Mouse (Mus musculus): ENCODE data around the gene Cacna2d4.
"Not testable (repeated sequence)": the region's sequence is repeated elsewhere in the genome, so short reads cannot be mapped to it uniquely, and the experiment has no call there.

The Cacna2d4 gene

DNA sequence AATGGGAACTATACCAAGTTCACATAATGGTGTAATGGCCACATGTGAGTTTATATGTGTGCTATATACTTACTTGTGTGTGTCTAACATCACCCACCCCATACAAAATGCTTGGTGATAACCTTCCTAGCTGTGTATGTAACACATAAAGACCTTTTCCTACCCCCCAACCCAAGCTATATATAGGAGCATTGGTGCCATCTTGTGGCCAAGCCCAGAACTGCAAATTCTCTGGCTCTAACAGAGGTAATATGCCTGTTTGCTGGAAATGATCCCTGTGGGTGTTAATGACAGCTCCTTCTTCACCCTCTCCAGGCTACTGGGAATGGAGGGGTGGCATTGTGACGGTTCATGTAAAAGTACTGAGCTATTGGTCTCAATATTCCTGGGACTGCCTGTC lies 111.9 kb downstream of the Cacna2d4 start:
- DNase-seq = peak; percentile 86

DNA sequence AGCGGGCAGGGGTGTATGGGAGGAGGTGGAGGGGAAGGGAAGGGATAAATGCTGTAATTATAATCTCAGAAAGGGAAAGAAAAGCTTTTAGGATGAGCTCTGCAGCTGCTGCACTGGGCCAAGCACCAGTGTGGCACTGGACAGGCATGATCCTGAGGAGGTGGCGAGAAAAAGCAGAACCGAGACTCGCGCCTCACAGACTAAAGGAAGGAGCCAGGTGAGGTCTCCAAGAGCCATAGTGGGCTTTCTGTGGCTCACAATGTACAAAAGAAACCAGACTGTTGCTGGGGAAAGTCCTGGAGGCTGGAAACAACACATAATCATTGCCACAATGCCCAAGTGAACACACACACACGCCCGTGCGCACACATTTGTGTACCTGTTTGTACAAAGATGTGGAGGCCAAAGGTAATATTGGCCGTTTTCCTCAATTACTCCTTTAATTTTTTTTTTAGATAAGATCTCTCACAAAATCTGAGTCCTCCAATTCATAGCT lies 114.4 kb downstream of the Cacna2d4 start:
- DNase-seq = no peak

DNA sequence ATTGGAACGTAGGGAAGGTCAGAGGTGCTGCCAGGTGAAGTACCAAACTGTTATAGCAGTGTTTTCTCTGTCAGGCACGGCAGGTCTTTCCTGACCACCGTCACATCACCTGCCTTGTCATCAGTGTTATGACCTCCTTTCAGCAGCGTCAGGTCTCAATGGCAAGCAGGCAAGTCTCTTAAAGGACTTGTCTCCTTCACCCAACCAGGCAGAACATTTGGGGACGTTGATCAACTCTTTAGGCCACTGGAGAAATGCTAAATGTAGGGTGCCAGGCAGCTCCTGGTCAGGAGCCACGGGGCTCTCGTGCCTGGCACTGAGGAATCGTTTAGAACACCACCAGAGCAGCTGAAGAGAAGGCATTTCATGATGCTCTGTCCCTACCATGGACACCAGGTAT lies 115.3 kb downstream of the Cacna2d4 start:
- DNase-seq = no peak

DNA sequence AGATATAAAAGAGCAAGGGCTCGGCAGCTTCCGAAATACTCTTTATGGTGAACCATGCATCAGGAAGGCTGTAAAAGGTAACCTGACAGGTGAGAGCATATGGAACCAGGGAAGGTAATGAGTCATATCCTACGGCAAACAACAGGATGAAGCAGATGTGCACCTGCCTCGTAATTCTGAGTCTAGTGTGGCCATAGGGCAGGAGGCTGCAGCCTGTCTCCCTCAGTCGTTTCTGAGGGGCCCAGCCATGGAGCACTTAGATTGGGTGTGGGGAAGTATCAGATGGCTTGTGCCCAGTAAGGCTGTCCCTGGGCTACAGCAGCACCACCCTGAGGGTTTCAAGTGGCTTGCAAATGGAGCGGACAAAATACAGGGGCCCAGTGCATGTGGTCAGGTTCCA lies 116.2 kb downstream of the Cacna2d4 start:
- DNase-seq = no peak

DNA sequence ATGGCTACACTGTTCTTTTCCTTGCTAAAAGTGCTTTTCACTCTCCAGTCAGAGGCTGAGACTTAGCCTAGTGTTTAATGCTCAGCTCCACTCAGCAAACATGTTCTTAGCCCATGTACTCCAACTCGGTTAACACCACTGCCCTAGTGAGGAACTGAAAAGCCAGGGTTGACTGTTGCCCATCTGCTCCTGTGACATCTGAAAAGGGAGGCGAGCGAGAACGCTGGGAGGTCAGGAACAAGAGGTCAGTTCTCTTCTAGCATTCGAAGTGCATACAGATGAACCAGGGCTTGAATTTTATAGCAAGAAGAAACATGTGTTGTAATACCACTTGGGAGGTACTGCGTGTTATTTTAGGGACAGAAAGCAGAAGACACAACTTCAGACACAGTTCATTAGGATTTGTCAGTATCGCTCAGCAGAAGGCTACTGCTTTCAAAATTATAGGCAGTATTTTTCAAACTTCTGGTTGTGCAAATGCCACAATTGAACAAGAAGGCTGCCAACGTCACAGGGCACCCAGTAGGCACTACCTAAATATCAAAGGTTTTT lies 121.8 kb downstream of the Cacna2d4 start:
- DNase-seq = no peak

DNA sequence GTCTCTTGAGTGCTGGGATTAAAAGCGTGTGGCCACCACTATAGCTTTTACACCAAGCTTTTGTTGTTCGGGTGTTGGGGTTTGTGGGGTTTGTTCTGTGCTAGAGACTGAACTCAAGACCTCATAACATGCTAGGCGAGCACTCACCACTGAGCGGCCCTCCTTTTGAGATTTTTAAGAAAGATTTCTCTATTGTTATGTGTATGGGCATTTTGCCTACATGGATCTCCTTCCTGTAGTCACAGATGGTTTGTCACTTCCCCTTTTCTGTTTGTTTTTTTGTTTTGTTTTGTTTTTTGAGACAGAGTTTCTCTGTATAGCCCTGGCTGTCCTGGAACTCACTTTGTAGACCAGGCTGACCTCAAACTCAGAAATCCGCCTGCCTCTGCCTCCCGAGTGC lies 123.9 kb downstream of the Cacna2d4 start:
- DNase-seq = not testable (repeated sequence)

DNA sequence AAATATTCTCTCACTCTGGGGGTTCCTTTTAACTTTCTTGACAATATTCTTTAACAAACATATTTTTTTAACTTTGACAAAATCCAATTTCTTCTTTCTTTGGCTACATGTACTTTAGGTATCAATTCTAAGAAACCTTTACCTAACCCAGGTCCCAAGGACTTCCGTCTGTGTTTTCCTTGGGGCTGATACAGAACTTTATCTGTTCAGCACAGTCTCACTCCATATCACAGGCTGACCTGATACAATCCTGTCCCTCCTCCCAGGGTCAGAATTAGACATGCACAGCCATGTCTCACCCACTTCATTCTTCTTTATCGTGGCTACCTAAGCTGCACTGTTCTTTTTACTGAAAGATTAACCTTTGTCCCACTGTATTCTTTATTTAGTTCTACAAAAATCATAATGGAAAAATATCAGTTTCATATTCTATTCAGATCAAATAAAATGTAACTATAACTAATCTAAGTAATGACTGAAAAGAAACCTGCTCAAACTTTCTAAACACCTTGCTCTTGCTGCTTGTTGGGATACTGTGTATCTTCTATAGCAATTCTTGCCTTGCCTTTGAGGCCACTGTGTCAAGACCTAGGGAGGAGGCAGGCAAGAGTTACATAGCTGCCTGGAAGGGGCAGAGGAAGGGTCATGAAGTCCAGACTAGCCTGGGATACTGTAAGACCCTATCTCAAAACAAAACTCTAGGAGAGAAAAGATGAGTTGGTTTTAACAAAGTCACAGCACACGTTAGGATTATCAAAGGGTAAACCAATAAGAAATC lies 124.8 kb downstream of the Cacna2d4 start:
- DNase-seq = no peak

DNA sequence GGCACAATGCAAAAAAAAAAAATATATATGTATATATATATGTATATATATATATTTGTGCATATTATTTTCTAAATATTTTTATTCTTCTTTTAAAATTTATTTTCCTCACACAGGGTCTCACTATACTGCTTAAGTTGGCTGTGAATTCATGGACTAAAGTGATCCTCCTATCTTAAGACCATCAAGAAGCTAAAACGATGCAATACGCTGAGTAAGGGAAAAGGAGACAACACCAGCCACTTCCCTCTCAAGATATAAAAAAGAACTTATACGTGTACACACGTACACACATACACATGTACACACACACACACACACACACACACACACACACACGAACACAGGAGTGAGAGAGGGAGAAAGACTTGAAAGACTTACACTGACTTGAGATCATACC lies 127.3 kb downstream of the Cacna2d4 start:
- no peak for DNase-seq

DNA sequence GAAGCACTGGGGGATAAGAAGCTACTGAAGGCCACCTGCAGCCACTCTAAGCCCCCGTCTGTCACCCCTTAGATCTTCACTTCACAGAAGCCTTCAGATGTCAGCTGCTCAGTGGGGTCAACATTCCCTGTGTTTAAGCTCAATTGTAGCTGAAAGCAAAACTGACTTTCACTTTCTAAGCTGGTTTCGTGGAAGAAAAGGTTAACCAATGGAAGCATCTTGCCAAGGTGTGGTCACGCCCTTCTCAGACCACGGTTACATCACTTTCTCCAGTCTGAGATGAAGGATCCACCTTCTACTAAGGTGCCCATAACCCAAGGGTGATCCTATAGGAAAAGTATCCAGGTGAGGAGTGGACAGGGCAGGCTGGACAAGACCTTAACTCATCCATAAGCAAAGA lies 130.5 kb downstream of the Cacna2d4 start:
- DNase-seq = not testable (repeated sequence)

DNA sequence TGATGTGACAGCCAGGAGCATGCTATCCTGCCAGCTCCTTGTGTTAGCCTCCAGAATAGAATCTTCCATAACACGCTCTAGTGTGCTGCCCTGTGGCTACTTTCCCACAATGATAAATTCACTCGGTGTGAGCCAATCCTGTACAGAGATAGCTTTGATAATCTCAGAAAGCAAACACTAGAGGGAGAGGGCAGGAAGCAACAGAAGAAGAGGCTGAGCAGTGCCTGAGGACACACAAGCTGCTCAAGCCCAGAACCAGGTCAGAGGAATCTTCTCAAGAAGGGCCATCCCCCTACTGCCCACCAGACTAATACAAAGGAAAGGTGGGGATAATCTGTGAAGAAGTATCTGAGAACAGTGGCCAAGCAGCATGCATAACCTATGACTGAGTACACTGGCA lies 131.1 kb downstream of the Cacna2d4 start:
- no peak for DNase-seq

DNA sequence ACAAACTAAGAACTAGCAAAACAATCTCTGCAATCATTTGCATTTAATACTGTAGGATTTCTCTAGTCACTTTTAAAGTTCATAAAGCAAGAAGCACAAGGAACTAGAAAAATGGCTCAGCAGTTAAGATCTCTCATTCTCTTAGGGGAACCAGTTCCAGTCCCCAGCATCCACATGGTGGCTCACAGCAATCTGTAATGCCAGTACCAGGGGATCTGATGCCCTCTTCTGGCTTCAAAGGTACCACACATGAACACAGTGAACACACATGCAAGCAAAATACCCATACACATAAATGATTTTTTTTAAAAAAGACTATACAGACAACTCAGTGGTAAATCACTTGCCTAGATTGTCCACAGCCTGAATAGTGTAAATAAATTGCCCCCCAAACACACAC lies 135.3 kb downstream of the Cacna2d4 start:
- no peak for DNase-seq

DNA sequence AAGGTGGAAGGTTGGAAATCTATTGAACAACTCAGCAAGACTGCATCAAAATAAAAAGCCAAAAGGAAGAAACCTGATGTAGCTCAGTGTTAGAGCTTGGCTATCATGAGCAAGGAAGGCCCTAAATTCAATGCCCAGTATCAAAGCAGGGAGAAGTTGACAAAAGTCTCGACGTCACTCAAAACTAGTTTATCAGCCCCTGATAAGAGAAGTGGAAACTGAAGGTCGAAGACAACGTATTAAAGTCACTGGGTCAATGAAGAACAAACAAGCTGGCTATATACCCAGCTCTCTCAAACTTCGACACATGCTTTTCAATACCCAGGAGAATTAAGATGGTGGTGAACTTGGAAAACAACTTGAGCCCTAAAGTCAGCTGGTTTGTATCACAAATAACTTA lies 135.9 kb downstream of the Cacna2d4 start:
- no peak for DNase-seq

DNA sequence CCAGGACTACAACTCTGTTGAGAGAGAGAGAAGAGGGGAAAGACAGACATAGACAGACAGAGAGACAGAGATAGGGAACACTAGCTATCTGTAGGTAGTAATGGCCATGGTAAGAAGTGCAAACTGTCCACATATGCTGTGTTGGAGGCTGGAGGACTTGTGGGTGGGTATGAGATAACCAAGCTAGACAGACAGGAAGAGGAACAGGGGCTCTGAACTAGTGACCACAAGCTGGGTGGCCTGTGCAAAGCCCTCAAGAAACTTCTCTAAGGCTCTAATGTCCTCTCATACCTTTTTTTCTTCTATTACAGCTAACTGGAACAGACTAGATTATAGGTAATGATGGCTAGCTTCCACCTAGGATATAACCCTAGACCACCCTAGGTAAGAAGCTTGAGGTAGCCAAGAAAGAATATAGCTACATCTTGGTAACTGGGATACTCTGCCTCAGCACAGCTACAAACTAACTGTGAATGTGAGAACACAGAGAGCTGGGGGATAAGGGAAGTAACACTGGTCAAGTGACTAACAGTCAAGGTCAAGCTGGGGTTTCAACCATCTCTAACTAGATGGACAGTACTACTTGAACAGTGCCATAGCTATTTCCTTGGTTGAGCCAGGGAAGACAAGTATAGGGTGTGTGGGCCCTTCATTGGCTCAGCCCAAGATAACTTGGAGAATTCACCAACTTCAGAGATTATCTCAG lies 136.8 kb downstream of the Cacna2d4 start:
- DNase-seq = no peak

DNA sequence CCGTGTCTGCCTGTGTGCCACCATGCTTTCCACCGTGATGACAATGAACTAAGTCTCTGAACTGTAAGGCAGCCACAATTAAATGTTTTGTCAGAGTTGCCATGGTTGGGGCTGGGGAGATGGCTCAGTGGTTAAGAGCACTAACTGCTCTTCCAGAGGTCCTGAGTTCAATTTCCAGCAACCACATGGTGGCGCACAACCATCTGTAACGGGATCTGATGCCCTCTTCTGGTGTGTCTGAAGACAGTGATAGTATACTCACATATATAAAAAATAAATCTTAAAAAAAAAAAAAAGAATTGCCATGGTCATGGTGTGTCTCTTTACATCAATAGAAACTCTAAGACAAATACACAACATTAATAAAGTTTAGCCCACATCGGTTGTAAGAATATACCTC lies 138.7 kb downstream of the Cacna2d4 start:
- no peak for DNase-seq

DNA sequence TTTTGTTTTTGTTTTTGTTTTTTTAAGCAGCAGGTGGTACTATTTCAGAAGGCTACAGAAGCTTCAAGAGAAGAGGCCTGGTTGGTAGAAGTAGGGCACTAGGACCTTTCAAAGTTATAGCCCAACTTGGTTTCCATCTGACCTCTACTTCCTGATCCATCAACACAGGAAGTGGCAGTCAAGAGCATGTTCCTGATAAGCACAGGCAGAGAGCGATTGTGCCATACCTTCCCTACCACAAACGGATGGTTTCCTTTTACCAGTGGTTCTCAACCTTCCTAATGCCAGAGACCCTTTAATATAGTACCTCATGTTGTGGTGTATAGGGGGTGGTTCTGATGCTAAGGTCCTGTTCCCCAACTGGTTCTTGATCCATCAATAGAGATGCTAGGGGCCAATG lies 141.3 kb downstream of the Cacna2d4 start:
- no peak for DNase-seq

DNA sequence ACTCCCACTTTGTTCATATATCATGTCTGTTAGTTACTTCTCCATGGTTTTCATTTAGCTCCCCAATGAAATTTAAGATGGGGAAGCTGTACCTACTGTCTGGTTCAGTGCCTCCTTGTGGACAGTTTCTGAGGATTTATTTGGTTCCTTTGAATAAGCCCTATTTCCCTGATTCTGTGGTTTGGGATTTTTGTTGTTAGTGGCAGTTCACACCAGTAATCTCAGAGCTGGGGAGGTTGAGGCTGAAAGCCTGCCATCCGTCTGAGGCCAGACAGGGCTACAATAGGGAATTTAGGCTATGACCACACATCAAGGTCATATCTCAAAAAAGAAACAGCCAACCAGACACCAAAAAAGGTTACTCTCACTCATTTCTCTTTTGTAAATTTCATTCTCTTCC lies 142.3 kb downstream of the Cacna2d4 start:
- no peak for DNase-seq

DNA sequence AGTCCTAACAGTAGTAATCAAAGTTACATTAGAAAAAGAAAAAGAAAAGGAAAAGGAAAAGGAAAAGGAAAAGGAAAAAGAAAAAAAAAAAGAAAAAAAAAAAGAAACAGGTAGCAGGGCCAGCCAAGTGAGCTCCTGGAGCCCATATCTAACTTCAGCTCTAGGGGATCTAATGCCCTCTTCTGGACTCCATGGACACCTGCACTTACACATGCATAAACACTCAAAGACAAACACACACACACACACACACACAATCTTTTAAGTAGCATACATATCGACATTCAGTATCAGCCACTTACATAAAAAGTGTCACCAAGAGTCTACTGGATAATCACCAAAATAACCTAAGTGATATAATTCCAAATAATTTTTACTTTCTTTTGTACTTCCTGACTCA lies 149.3 kb downstream of the Cacna2d4 start:
- no peak for DNase-seq

DNA sequence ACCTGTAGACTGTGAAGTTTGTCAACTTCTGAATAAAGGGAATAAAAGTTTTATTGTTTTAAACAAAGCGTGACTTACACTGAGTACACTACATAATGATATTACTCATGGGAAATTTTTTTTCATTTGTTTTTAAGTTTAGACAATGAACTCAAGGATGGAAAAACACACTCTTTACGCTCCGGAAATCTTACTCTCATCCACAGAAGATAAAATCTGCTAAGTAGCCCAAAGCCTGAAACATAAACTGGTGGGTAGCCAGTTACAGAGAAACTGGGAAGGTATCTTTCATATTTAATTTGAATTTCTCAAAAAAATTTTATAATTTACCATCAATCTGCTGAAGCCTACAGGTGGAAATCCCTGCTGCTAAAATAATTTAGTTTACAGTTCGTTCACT lies 150.1 kb downstream of the Cacna2d4 start:
- no peak for DNase-seq

DNA sequence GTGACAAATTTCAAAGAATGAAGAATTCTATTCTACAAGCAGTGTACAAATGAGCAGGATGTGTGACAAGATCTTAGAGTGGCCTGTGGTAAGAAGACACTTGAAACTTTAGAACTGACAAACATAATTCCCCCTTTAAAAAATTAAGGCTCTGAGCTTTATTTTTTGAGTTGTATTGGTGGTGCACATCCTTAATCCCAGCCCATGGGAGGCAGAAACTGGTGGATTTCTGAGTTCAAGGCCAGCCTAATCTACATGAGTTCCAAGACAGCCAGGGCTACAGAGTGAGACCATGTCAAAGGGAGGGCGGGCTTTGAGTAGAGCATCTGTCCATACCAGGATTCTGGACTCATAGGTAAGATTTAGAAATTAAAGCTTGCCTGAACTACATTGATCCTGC lies 150.5 kb downstream of the Cacna2d4 start:
- no peak for DNase-seq

DNA sequence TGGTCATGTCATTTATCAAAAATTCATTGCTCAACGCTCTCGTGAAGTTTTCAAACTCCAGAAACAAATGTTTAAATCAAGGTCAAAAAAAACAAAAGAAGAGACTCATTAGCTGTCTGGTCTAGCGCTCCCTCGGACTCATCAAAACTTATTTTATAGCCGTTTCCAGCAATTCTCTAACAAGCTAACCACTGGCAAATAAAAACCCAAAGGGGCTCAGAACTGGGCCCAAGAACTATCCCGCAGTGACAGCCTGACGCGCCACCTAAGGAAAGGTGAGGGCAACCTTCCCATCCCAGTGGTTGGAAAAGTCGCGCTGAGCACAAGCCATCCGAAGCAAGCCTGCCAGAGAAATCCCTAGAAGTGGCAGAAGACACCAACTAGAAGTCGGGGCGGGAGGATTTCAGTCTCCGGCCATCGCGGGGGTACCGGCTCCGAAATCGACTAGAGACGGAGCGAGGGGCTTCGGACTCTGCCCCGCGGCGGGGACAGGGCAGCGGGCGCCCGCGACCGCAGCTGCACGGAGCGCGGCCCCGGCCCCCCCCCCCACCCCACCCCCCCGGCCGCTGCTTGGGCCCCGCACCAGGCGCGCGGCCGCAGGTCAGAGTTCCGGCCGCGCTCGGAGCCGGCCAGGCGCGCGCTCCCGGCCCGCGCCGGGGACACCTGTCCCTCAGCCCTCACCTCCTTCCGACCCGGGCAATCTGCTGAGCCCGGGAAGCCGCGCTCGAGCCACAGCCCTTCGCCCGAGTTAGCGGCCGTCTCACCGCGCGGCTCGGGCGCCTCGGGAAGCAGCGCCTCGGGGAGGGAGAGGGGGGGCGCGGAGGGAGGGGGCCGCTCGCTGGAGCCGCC lies 151.7 kb downstream of the Cacna2d4 start:
- peak; percentile 51 for DNase-seq

DNA sequence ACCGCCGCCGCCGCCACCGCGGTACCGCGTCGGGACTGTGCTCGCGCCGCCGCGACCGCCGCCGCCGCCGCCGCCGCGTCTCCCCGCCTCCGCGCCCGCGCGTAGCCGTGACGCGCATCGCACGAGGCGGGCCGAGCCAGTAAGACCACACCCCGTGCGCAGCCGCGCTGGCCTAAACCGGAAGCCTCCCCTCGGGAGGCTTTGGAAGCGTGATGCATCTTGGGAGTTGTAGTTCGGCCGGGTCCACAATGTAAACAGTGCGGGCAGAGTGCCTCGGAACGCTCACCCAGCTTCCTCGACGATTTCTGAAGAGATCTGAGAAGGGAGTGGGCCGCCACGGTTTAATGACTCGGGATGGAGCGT lies 152.3 kb downstream of the Cacna2d4 start:
- peak; percentile 98 for DNase-seq

DNA sequence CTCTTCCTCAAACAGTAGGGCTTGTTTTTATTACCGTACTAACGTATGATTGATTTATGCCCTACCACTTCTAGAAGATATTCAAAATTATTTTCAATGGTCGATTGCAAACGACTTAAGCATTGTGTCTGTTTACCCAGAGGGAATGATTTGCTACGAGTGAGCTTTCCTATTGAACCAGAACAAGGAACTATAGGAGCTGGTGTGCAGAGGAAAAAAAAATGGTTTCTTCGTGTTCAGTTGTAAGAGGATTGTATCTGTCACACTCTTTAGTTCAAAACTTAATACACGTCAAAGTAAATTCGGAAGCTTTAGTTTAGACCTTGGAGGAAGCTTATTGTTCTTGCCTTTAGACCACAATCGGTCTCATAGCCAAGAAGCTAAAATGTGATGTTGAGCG lies 152.8 kb downstream of the Cacna2d4 start:
- no peak for DNase-seq

DNA sequence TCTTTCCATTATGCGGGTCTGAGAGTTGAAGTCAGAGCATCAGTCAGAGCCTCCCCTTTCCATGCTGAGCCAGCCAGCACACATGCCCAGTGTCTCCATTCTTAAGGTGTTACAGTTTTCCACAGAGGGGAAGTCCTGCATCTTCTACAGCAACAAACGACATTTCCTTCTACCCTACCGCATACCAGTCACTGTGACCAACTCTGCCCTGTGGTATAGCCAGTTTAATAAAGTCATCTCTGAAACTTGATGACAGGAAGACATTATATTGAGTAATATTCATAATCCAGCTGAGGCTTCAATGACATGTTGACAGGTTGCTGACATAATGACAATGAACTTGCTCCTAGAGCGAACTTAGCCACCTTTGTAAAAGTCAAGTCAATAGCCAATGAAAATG lies 154.4 kb downstream of the Cacna2d4 start:
- no peak for DNase-seq
